Mouse (Mus musculus) bone marrow, adult 2 months (tissue): ENCODE measurements around the gene Tufm. TPM values are rescaled to one million over a fixed set of nuclear protein-coding genes. Genes with fewer than 3 reads are reported as not detected.

Source experiments
- H3K27ac ChIP-seq: fragments of 200-500 bp; 2 replicates; pipeline ENCODE4 v1.5.1; 2012; ENCODE audit warnings: low read depth, mild to moderate bottlenecking, control low read depth, inconsistent platforms, low read length; ENCODE audit not compliant: control insufficient read depth, poor library complexity, insufficient read depth
- H3K4me1 ChIP-seq: fragments of 200-500 bp; 2 replicates; pipeline ENCODE4 v1.6.1; 2011; ENCODE audit warnings: low read length; ENCODE audit not compliant: control insufficient read depth, insufficient read depth
- H3K4me3 ChIP-seq: fragments of 200-500 bp; replicated peaks from 2 replicates; pipeline ENCODE3; 2011; ENCODE audit warnings: mild to moderate bottlenecking, low read depth, low read length, control low read depth; ENCODE audit not compliant: control insufficient read depth
- CTCF ChIP-seq: fragments of 200-500 bp; IDR thresholded peaks from 2 replicates; pipeline ENCODE4 v1.5.1; 2011; ENCODE audit warnings: low read length, control low read depth; ENCODE audit not compliant: control insufficient read depth, insufficient read depth
- POLR2A ChIP-seq: fragments of 200-500 bp; IDR thresholded peaks from 2 replicates; pipeline ENCODE4 v1.6.1; 2011; ENCODE audit warnings: low read depth, mild to moderate bottlenecking, control low read depth, low read length, borderline replicate concordance; ENCODE audit not compliant: control insufficient read depth
- WGBS: fragments of 180-500 bp; shearing (Covaris S2); methylation state at CpG from one replicate; pipeline ENCODE4 v1.1.7; 2018; 5-methylcytosine and 5-hydroxymethylcytosine counted together
- polyA plus RNA-seq: library from polyadenylated mRNA; stranded (reverse); fragments of >200 nt; gene quantifications from 2 replicates; pipeline ENCODE4 v1.2.4, GENCODE M21; 2011; ENCODE audit warnings: low replicate concordance; ENCODE audit not compliant: missing spikeins, insufficient read depth, insufficient read length

Gene Tufm
- polyA plus RNA-seq, 1 experiment: 36.3 TPM

DNA sequence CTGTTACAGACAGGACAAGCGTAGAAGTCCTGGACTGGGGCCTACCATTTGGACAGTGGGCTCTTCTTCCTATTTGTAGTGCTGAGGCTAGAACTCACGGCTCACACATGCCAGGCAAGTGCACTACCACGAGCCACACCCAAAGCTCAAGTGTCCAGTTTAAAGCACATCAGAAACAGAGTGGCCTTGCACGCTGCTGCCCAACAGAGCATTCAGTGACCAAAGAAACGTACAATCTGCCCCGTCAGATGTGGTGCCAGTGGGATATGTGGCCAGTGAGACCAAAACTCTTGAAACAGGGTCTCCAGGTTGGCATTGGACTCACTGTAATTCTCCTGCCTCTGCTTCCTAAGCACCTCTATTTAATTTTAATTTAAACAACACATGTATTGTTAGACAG, 36.5 kb upstream of the Tufm start:
- TF ChIP-seq POLR2A (no peak), CTCF (no peak)
- 80% methylated on average over 6 of the region's 6 CpGs for WGBS
- no peak overlapping the region for H3K27ac ChIP-seq
- H3K4me1 ChIP-seq: peaks cover 2% of the 10 kb centered on the region; the same call in 1 of the 2 replicates
- no peak overlapping the region for H3K4me3 ChIP-seq

DNA sequence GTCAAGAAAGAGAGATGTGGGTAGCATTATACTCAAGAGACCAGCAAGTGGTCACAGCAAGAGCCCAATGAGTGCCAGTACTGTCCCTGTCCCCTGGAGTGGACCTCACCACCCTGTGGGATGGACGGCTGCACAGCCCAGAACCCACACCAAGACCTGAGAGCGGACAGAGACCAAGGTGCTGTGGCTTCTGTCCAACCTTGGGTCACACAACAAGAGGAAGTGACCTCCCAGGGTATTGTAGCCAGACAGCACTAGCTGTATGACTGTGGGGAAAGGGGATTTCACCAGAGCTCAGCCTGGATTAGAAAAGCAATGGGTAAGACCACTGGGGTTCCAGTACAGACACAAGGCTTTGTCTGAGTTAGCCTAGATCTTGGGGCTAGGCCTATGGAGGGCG, 34.9 kb upstream of the Tufm start:
- H3K4me3 ChIP-seq: no peak overlapping the region
- peaks cover 2% of the 10 kb centered on the region; the same call in 1 of the 2 replicates for H3K4me1 ChIP-seq
- no peak for TF ChIP-seq CTCF
- TF ChIP-seq POLR2A: no peak
- WGBS: 71% methylated on average over 3 of the region's 3 CpGs
- no peak overlapping the region for H3K27ac ChIP-seq

DNA sequence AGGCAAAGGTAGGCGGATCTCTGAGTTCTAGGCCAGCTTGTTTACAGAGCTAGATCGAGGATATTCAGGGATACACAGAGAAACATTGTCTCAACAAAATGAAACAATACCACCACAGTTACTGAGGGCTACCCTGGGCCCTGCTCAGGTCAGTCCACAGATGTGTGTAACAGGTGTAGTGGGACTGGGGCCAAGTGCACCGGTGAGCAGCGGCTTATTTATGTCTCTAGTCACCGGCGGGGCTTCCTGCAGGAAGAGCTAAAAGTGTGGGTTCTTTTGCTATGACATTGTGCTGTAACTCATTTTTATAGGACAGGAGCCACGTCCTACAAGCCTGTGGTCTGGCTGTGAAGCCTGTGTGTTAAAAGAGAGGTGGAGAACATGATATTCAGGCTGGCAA, 33.3 kb upstream of the Tufm start:
- H3K27ac ChIP-seq: no peak overlapping the region
- no peaks in the 10 kb centered on the region for H3K4me1 ChIP-seq
- no peak overlapping the region for H3K4me3 ChIP-seq
- TF ChIP-seq CTCF (no peak), POLR2A (no peak)
- WGBS: 30% methylated on average over 7 of the region's 7 CpGs

DNA sequence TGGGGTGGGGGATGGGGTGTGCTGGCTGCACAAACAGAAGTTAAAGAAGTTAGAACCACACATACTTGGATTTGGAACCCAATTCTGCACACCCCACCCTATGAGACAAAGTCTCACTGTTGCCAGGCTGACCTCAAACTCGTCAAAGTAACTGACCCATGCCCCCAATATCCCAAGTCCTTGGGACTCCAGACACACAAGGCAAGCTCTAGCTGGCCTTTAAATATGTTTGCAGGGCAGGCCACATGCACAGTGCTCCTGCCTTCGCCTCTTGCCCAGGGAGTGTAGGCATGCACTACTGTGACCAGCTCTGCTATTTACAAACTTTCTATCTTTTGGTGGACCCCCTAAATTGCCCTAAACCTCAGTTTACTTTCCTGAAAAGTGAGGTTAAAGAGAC, 31.9 kb upstream of the Tufm start:
- no peak overlapping the region for H3K27ac ChIP-seq
- WGBS: 76% methylated on average over 2 of the region's 2 CpGs
- H3K4me1 ChIP-seq: no peaks in the 10 kb centered on the region
- no peak overlapping the region for H3K4me3 ChIP-seq
- no peak for TF ChIP-seq CTCF
- no peak for TF ChIP-seq POLR2A

DNA sequence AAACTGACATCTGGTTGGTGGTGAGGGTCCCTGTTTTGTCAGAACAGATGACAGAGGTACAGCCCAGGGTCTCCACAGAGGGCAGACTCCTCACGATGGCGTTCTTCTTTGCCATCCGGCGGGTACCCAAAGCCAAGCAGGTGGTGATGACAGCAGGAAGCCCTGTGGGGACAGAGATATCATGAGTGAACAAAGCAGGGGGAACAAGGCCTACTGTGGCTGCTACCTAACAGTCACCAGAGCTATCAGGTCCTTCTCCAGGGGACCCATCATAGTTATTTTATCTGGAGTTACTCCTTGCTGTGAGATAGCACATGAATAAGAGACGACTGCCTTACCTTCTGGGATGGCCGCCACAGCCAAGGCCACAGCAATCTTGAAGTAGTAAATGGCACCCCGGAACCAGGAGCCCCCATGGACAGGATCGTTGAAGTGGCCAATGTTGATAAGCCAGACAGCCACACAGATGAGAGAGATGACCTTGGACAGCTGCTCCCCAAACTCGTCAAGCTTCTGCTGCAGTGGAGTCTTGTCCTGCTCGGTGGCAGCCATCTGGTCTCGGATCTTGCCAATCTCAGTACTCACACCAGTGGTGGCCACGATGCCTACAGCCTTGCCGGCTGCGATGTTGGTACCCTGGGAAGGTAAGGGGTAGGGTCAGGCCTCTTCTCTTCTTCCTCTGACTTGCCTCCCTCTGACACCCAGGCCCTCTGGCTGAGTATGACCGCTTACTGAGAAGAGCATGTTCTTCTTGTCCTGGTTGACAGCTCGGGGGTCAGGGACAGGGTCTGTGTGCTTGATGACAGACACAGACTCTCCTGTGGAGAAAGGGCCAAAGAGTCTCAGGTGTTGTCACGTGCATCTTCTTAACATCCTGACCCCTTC, 30.5 kb upstream of the Tufm start:
- no peak for TF ChIP-seq CTCF
- no peak for TF ChIP-seq POLR2A
- 62% methylated on average over 17 of the region's 17 CpGs for WGBS
- no peaks in the 10 kb centered on the region for H3K4me1 ChIP-seq
- no peak overlapping the region for H3K27ac ChIP-seq
- no peak overlapping the region for H3K4me3 ChIP-seq

DNA sequence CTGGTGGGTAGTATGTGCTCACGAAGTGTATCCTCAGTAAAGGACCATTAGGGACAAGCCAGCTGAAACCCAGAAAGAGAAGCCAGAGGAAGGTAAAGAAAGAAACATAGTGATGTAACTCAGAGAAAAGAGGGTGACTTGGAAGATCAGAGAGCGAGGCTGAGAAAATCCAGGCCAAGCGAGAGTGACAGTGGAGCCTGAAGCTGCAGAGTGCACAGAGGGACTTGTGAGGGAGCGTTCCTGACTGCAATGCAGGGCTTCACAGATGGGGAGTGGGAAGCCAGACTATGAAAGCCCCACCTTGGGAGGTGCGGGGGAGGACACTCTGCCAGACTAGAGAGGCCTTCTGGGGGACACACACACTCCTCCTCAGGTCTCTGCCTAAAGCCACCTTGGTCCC, 28.9 kb upstream of the Tufm start:
- no peaks in the 10 kb centered on the region for H3K4me1 ChIP-seq
- TF ChIP-seq CTCF: no peak
- no peak for TF ChIP-seq POLR2A
- 84% methylated on average over 5 of the region's 5 CpGs for WGBS
- H3K27ac ChIP-seq: no peak overlapping the region
- no peak overlapping the region for H3K4me3 ChIP-seq

DNA sequence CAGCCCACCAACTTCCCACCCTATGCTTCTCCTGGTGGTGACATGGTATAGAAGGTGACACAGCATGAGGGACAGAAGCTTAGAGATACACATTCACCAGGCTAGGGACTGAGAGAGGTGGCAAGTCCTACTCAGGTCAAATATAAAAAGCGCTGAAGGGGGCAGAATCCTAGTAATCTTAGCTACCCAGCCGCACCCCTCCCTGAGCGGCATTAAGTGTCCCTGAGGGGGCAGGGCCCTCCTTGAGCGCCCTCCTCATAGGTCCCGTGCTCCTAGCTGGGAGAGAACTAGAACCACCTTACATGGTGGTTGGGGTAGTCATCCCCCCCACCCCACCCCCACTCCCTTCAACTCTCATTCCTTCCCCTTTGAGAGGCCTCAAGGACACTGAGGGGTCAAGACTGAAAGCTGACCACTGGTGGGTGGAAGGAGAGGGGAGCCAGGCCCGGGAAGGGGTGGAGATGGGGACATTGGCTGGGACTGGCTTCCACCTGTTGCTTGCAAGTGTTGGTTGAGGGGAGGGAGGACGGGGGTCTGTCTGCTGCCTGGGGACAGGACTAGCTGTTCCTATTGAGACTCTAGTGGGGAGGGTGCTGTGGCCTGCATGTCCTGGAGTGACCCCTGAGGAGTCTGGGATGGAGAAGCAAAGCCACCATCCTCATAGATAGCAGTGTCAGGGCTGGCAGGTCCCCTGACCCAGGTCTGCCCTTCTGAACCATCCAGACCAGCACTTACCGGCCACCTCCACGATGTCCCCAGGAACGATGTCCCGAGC, 28.1 kb upstream of the Tufm start:
- WGBS: 82% methylated on average over 11 of the region's 11 CpGs
- Histone ChIP-seq H3K27ac (no peak overlapping the region), H3K4me3 (no peak overlapping the region), H3K4me1 (no peaks in the 10 kb centered on the region)
- TF ChIP-seq CTCF (no peak), POLR2A (no peak)

DNA sequence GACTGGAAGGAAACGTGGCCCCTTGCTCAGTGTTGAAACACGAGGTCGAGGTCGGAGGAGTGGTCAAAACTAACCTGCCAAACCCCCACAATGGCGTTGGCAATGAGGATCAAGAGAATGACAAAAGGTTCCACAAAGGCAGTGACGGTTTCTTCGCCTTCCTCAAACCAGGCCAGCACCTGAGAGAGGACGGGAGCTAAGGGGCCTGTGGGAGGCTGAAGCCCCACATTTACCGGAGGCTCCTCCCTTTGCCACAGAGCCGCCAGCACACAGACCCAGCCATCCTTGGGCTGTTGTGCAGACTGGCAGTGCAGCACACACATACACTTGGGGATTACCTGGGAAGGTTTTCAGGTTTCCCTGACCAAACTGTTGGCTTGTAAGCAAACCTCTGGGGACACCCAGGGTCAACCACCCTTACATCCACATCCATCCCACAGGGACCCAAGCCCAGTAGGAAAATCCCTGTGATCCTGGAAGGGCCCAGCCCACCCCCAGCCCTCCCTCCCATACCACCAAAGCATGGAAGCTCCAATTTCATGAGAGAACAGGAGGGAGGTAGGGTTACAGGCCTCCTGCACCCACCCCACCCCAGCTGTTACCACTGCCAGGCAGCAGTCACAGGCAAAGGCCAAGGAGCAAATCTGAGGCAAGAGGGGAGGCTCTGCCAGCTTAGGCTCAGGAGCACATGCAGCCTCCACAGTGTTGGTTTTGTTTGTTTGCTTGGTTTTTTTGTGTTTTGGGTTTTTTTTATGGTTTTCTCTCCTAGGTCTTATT, 26.4 kb upstream of the Tufm start:
- Histone ChIP-seq H3K4me3 (no peak overlapping the region), H3K27ac (no peak overlapping the region), H3K4me1 (no peaks in the 10 kb centered on the region)
- TF ChIP-seq POLR2A (no peak), CTCF (no peak)
- 40% methylated on average over 10 of the region's 10 CpGs for WGBS
